Mouse (Mus musculus) frontal cortex, postnatal 25 days (tissue): ENCODE measurements at regions not wholly inside any gene's neighbourhood (a gene's known extent, or its start where the extent isn't known, plus 50 kb on each side); places are given as distances from the start of the nearest gene placed in this dataset.
"Not testable (repeated sequence)": the region's sequence is repeated elsewhere in the genome, so short reads cannot be mapped to it uniquely, and the experiment has no call there.

ENCODE experiments used
- DNase-seq, 2 experiments: peaks; one replicate each; pipeline ENCODE4 v3.0.0; 2022; ENCODE audit warnings: low spot score in 2 of 2

DNA sequence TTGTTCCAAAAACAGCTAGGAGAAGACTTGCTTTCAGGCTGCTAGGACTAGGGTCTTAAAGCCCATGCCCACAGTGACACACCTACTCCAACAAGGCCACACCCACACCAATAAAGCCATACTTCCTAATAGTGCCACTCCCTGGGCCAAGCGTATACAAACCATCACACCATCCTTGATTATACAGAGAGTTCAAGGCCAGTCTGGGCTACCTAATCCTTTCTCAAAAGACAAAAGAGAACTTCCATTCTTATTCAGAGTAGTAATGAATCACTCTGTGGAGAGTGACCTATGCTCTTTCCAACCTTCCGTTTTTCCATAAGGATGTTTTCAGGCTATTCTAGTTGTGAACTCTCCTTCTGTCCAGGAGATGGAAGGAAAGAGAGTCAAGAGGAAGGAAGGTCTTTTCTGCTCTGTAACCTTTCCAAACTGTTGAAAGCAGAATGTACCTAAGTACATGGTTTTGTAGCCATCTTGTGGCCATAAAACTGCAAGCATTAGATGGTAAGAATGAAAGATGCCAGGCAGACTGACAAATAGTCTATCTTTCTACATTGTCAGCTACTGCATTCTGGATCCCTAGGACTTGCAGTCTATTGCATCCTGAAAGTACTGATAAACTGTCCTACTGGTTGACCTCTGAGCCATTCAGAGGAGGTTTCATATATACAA is 145.8 kb upstream of the Mon1b start:
- no peak for DNase-seq

DNA sequence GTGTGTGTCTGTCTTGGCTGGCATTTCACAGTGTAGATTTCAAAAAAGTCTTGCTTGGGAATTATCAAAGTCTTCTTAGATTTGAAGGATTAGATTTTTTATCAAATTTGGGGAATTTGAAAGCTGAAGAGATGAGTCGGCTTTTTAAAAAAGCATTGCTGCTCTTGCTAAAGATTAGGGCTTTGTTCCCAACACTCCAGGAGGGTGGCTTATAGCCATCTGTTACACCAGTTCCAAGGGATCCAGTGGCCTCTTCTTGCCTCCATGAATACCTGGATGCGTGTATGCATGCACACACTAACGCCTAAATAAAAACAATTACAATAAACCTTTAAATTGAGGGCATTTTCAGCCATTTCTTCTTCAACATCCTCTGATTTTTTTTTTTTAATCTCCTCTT is 144.5 kb upstream of the Mon1b start:
- no peak for DNase-seq

DNA sequence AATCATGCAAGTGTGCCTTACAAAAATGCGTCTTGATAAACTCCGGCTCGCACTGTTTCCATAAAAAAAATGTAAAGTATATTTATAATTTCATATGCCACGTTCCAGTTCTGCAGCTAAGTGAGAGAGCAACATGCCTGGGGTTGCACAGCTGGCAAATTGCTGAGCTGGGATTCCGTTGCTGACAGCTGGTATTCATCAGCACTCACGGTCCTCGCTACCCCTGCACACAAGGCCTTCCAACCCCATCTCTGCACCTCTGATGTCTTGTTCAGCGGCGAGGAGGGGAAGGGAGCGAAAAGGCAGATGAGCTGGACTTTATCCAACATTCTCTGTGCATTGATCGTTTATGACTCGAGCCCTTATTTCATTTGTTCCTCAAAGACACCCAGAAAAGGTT is 138.5 kb upstream of the Mon1b start:
- DNase-seq: no peak

DNA sequence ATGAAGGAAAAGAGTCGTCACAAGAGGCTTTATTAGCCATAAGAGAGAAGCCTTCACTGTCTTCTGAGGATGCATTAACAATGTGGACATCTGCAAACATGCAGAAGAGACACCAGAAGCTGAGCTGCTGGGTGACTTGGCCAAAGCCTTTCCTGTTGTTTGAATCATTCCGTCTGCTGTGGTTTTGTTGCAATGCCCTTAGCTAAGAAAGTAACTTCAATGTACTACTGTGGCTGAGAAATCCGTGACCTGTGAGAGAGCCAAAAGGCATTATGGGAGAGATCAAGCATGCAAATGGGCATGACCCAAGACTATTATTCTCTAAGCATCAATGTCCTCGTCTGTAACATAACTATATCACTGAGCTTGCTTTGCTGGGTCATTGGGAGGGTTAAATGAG is 132.7 kb upstream of the Mon1b start:
- DNase-seq: no peak

DNA sequence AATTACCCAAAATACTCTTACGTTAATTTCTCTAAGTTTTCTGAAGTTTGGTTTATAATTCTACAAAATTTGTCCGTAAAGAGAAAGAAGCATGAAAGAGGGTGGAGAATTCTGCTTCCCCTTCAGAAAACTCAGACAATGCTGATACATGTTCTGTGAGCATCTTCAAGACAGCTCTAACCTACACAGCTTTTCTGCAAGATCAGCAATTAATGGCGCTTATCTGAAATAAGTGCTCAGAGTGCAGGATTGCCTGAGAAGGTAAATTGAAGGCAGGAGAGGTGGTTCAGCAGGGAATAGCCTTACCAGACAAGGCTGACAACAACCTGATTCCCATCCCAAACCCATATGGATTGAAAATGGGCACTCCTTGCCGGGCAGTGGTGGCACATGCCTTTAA is 122.5 kb upstream of the Mon1b start:
- DNase-seq: no peak

DNA sequence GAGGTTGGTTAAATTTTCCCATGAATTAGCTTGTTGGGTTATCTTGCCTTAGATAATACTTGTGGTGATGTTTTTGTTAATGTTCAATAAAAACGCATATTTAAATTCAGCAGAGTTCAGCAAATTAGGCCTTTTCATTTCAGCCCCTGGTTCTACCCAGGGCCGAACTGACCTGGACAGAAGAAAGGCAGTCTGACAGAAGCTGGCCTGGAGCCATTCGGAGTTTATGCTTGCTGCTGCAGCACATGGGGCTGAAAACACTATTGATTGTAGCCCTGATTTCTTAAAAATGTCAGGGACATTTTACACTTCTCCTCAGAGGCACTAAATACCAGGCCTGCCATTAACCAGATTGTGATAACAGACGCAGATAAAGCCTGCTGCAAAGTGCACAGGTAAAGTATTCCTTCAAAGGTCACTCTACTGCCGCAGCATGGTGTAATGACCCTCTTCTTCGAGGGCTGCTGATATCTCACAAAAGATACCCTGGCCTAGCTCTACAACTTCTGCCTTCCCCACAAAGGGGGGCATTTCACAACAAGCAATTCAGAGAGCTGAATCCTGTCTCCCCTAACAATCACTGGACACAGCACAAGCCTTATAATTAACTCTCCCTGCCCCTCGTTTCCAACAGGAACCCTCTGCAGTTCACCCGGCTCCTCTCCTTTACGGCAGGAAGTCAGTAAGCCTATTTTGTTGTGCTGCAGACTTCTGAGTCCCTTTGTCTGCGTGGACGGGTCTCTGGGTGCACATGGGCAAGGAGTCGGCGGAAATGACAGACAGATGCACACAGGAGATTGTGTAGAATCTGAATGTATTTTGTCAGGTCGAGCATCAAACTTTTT is 121.3 kb upstream of the Mon1b start:
- DNase-seq: no peak

DNA sequence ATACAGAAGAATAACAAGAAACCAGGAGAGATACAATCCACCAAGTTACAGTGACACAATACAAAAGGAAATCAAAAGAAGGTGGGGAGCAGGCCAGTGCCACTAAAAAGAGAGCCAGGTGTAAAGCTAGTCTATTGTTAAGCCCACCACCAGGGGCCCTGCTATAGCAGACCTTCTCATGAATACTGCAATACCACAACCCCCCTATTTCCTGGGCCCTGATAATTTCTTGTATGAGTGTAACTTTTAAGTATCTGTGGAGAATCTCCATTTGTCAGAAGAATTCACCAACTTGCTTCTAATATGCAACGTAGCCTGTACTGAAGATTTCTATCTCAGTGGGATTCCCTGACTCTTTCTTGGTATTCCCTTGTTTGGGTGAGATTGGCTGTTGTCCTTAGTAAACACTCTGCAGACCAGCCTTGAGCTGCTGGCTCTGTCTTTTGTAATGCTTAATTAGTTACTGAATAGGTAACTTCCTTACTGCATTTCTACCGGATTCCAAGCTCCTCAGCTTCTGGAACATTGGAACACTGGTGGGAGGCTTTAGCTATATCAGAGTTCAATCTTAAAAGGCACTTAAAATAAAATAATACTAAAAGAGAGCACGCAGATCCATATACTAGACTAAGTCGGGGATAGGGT is 120.5 kb upstream of the Mon1b start:
- DNase-seq: not testable (repeated sequence)

DNA sequence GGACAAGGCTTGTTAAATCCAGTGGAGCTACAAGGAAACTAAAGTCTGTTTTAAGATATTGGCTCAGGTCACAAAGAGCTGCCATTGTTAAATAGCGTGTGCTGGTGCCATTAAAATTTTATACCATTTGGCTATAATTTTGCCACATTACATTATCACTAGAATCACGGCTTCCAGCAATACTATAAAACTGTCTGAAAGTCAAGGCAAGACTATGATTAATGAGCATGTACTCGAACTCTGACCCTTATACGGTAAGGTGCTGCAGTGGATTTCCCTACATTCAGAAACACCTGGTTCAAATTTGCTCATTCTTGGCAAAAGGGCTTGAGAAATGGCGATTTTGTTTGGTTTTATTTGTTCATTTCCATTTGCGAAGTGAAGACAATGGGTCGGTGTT is 119.2 kb upstream of the Mon1b start:
- DNase-seq: no peak

DNA sequence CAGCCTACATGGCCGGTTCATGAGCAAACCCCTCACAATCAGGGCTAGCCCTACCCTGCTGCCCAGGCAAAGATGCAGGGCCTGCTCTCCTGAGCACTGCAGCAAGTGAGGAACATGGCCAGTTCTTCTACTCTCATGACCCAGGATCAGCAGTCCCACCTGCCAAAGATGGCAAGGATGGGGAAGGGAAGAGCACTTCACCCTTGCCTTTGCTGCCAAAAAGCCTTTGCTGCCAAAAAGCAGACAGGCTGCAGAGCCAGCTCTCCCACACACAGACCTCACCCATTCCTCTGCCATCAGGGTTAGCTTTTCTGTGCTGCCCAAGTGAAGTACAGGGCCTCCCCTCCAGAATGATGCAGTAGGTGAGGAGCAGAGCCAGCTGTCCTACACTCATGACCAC is 117.5 kb upstream of the Mon1b start:
- DNase-seq: no peak

DNA sequence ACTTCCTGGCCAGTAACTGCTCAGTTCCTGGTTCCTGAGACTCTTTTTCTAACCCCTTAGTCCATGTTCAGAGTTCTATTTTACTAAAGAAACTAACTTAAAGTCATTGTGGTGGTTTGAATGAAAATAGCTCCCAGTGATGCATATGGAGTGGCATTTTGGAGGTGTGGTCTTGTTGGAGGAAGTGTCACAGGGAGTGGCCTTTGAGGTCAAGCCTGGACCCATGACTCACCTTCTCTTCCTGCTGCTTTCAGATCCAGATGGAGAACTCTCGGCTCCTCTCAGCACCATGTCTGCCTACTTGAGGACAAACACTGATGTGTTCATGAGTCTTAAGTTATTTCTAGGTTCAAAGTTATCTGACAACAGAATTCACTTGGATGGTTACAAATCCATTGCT is 111.8 kb upstream of the Mon1b start:
- DNase-seq: no peak

DNA sequence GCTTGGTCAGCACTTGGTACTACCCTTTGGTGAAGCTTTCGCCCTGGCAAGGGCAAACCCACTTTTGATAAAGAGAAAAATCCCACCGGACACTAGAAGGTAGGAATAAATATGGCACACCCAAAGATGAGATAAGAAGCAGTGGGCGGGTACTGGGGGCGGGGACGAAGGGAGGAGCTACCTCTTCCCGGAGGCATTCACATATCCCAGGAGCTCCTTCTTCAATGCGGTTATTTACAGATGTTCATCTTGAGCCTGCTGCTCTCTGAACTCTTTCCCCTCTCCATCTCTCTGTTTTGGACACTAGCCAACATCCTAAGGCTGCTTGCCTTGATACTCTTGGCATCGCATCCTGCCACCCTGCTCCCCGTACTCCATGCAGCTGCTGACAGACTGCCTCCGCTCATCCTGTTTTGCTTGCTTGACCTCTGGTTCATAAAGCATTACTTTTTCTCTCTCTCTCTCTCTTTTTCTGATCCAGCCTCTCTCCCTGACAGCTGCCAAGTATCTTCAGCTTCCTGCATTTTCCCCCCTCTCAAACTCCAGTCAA is 104.2 kb upstream of the Mon1b start:
- no peak for DNase-seq

DNA sequence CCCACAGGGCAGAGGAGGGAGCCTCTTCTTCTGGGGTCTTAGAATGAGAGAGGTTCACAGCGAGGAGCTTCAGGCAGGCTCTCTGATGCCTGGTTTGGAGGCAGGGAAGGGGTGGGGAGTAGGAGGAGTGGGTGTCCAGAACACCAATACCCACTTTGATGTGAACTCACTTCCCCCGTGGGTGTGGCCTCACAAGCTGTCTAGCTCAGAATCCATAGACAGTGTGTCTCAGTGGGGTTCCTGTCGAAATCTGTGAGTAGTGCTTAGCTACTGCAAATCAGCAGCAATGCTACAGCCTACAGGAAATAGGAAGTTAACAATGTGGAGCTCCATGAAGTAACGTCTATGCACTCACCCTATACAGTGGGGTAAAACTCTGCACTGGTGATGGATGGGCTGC is 102.5 kb upstream of the Mon1b start:
- no peak for DNase-seq

DNA sequence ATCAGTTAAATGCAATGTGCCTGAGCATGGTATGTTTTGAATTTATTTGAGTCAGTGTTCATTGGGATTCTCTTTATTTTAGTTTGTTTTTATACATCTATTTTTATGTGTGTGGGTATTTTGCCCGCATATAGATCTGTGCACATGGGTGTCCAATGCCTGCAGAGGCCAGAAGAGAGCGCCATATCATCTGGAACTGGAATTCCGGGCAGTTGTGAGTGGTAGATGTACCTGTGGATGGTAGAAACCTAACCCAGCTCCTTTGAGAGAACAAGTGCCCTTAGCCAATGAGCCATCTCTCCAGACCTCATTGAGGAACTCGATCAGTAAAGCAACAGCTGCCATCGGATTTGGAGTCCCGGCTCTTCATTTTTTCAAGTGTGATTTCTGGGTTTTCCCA is 94.0 kb upstream of the Mon1b start:
- DNase-seq: no peak

DNA sequence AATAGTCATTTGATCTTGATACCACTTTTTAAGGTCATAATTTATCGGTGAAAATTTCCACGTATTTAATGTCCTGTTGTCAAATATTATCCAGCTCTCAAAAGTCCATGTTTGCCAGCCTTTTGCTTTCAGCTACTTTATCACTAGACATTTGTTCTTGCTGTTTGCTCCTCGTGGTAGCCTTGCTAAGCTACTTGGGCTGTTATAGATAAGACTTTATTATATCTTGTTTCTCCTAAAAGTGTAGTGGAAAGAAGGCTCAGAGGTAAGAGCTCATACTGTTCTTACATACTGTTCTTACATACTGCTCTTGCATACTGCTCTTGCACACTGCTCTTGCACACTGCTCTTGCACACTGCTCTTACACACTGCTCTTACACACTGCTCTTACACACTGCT is 93.3 kb upstream of the Mon1b start:
- no peak for DNase-seq

DNA sequence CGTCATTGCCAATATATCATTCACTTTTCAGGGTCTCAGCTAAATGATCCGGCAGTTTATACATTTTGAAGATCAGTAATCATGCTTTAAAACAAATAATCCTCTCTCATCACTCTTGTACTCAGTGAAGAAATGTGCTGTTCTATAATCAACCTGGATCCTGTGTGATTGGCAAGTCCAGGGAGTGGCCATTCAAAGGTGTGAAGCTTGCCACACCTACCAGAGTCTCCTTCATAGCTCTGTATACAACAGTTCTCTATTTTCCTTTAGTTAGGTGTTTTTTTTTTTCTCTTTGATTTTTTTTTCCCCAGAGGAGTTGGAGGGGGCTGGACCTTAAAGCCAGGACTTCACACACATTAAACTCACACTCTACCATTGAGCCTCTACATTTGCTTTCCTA is 92.7 kb upstream of the Mon1b start:
- no peak for DNase-seq

DNA sequence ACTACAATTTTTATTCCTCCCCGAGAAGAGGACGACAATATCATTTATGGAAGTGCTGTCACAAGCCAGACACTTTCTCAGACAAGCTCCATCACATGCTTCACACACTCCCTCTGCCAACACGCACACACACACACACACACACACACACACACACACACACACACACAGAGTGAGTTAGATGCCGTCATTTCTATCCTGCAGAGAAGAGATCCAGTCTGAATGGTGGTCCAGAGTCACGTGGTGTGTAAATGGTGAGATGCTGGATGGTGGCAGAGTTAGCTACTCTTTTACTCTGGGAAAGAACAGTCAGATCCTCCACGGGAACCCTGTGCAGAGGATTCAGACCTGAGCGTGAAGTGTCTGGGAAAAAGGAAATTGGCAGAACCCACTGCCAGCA is 86.2 kb upstream of the Mon1b start:
- no peak for DNase-seq

DNA sequence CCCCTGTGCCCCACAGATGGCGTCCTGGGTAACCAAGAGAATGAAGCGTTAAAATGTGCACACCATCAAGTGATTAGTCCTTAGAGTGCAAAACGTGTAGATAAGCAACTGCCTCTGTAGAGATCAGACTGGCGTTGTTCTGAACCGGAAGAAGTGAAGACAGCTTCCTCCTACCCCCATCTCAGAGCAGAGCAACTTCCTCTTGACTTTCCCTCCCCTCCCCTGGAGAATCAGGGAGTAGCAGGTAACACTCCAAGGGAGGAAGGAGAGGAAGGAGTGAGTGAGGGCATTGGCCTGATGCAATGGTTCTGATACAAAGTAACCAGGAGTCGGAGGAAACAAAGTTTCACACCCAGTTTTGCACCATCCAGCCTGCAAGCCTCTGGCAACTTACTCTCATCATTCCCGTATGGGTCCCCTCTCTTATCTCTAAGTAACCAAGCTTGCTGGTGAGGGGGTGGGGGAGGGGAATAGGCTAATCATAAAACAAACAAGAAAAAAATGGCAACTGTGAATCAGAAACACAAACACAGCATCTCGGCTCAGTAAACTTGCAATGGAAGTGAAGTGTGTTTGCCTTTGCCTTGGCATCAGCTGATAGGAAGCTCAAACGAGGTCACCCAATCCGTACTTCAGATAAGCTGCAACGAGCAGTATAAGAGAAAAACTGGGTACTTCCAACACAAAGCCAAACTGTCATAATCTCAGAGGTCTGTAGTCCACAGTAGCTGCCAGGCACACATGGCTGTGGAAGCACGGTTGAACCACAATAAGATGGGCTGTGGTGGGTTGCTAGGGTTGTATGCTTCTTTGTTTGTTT is 83.7 kb upstream of the Mon1b start:
- DNase-seq: no peak

DNA sequence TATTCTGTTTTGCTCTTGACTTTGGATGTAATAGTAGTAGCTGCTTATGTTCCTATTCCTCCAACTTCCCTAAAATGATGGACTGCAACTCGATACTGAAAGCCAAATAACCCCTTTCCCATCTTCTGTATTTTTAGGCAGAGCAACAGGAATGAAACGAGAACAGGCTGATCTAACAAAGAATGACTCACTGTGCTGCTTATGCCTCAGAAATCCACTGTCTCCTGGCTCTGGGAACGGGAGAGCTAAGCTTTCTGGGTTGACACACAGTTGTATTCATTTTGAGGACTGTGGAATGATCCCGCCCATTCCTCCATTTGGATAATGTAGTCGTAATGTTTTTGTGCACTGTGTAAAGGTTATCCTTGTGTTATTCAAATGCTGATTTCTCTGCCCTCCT is 82.6 kb upstream of the Mon1b start:
- DNase-seq: no peak

DNA sequence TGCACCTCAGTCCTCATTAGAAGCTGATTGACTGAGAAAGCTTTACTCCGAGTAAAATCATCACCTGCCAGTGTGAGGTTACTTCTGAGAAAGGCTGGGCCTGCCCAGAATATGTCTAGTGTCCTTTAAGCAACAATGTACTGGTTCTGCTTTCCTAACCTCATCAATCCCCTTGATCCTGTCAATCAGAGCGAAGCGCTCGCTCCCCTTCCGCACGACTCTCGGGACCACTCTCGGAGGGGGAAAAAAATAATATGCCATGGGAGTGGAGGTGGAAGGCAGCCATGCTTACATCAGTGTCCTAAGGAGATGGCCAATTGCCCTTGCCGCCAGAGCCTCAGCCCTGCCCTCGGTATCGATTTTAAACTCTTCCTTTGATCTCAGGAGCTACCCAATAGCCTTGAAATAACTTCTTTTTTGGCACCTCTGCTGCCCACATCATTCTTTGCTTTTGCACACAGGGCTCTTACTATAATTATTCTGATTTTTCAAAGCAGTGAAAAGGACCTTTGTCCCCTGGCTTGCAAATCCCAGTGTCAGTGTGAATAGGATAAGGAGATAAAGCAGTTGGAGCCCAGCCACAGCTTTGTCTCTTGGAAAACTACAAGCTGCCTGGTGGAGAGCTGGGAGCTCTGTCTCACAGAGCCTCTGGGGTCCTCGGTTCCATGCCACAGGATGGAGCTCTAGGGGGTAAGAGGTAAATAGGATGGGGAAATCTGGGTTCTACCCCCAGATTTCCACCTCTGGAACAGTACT is 80.5 kb upstream of the Mon1b start:
- no peak for DNase-seq

DNA sequence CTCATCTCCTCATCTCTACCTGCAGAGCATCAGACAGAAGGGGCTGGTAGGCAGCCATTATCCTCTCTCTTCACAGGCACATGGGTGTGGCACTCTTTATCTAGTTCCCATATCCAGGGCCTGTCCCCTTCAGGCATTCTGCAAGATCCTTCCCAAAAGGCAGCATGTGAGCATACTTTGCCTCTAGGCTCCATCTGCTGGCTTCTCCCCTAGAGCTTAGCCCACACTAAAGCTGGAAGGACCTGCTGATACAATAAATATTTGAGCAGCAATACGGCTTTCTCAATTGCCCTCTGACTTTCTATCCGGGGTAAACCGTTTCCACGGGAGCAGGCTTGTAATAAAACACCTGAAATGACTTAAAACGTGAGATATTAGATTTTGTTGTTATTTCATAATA is 78.4 kb upstream of the Mon1b start:
- no peak for DNase-seq

DNA sequence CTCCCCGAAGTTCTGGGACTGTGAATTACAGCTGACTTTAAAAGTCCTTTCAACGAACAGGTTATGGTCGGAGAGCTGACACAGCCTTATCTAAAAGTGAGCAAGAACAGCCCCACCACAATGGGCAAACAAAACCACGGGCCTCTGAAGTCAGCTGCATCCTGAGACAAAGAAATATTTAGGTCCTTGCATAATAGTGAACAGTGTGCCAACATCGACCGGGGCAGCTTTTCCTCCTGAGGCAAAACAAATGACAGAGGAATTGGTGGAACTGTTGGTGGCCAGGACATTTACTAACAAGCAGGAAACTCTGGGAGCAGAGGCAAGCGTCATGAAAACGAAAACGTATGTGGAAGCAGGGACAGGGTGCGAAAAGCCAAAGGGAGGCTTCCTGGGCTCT is 54.3 kb upstream of the Mon1b start:
- DNase-seq: no peak
